Mouse (Mus musculus) intestine, embryonic 15.5 days (tissue): Measurements from ENCODE around the gene Zfp984. TPM values are rescaled to one million over a fixed set of nuclear protein-coding genes. Genes with fewer than 3 reads are reported as not detected.
"Not testable (repeated sequence)": the region's sequence is repeated elsewhere in the genome, so short reads cannot be mapped to it uniquely, and the experiment has no call there.

Experiments
- ATAC-seq: fragments of 200-750 bp; cut with Nextera tagmentation; 2 replicates; pipeline ENCODE4 v1.8.0; 2017; ENCODE audit warnings: moderate TSS enrichment, moderate library complexity
- H3K27ac ChIP-seq: fragments of 300-500 bp; sonication (generic); 2 replicates; pipeline ENCODE4 v1.5.1; 2015; ENCODE audit warnings: mild to moderate bottlenecking, inconsistent platforms
- H3K27me3 ChIP-seq: fragments of 300-500 bp; sonication (generic); replicated peaks from 2 replicates; pipeline ENCODE4 v1.6.1; 2015; ENCODE audit warnings: inconsistent platforms
- H3K36me3 ChIP-seq: fragments of 300-500 bp; sonication (generic); 2 replicates; pipeline ENCODE4 v1.6.1; 2015; ENCODE audit warnings: inconsistent platforms
- H3K4me1 ChIP-seq: fragments of 300-500 bp; sonication (generic); replicated peaks from 2 replicates; pipeline ENCODE4 v1.6.1; 2015; ENCODE audit warnings: inconsistent platforms
- H3K4me2 ChIP-seq: fragments of 300-500 bp; sonication (generic); replicated peaks from 2 replicates; pipeline ENCODE4 v1.6.1; 2015; ENCODE audit warnings: mild to moderate bottlenecking, inconsistent platforms
- H3K4me3 ChIP-seq: fragments of 300-500 bp; sonication (generic); replicated peaks from 2 replicates; pipeline ENCODE4 v1.5.1; 2015; ENCODE audit warnings: inconsistent platforms
- H3K9ac ChIP-seq: fragments of 300-500 bp; sonication (generic); 2 replicates; pipeline ENCODE4 v1.6.1; 2015; ENCODE audit warnings: inconsistent platforms
- H3K9me3 ChIP-seq: fragments of 300-500 bp; sonication (generic); 2 replicates; pipeline ENCODE4 v1.6.1; 2016; ENCODE audit warnings: inconsistent platforms
- WGBS: fragments of 180-500 bp; shearing (Covaris S2); methylation state at CpG from one replicate; pipeline ENCODE4 v1.1.7; 2015; 5-methylcytosine and 5-hydroxymethylcytosine counted together
- polyA plus RNA-seq: library from polyadenylated mRNA; unstranded; fragments of >200 nt; fragmentation: Nextera tagmentation; extraction: Ambion mirVana; gene quantifications from 2 replicates; pipeline ENCODE4 v1.2.1, GENCODE M21; 2015

The Zfp984 gene
- polyA plus RNA-seq, 1 experiment from 2014 or later = 11.9 TPM

GRCm38 (mm10) chr4:147808483-147808882, 1.1 kb downstream of the Zfp984 start:
- H3K27me3 ChIP-seq, H3K9me3 ChIP-seq, H3K9ac ChIP-seq, H3K27ac ChIP-seq, H3K4me1 ChIP-seq, H3K36me3 ChIP-seq: not testable (repeated sequence)
- peak; percentile 39; the same call in 1 of the 2 replicates for ATAC-seq
- 69% methylated on average over 4 of the region's 4 CpGs for WGBS
- H3K4me3 ChIP-seq = 0 out of 2 replicates have a peak overlapping the region, but pooled peaks have one; percentile 54
- H3K4me2 ChIP-seq = peak overlapping the region; percentile 75

DNA sequence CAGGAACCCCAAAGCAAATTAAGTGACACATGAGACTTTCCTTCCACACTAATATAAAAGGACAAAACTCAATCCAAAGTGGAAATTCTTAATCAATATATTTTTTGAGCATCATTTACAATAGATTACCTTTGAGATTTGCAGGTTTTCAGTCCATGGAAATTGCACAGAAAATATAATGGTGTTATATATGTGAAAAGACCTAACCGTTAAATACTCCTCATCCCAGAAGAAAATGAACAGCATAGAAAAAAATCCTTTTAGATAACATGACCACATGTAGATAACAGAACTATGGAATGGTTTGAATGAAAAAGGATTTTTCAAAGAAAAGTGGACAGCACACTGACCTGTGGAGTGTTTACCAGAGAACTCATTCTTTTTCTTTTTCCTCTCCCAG, 14.3 kb downstream of the Zfp984 start:
- H3K27ac ChIP-seq, H3K4me1 ChIP-seq, H3K4me3 ChIP-seq, ATAC-seq, H3K9ac ChIP-seq, H3K9me3 ChIP-seq, H3K36me3 ChIP-seq, H3K27me3 ChIP-seq, H3K4me2 ChIP-seq: not testable (repeated sequence)
- WGBS = 94% methylated on average over 1 of the region's 1 CpGs

GRCm38 (mm10) chr4:147794026-147794665, 15.4 kb downstream of the Zfp984 start:
- H3K36me3 ChIP-seq, H3K4me1 ChIP-seq, H3K27me3 ChIP-seq, H3K9ac ChIP-seq, ATAC-seq, H3K27ac ChIP-seq, H3K4me3 ChIP-seq, H3K9me3 ChIP-seq, H3K4me2 ChIP-seq: not testable (repeated sequence)
- WGBS = 88% methylated on average over 3 of the region's 3 CpGs

DNA sequence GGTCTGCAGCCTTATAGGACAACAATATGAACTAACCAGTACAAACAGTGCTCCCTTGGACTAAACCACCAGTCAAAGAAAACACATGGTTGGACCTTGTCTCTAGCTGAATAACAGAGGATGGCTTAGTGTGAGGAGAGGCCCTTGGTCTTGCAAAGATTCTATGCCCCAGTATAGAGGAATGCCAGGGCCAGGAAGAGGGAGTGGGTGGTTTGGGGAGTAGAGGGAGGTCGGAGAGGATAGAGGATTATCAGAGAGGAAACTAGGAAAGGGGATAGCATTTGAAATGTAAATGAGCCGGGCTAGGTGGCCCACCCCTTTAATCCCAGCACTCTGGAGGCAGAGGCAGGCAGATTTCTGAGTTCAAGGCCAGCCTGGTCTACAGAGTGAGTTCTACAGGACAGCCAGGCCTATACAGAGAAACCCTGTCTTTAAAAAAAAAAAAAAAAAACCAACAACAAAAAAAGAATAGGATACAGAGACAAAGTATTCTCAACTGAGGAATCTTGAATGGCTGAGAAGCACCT, 16.1 kb downstream of the Zfp984 start:
- not testable (repeated sequence) for H3K4me1 ChIP-seq, ATAC-seq, H3K9ac ChIP-seq, H3K36me3 ChIP-seq, H3K27me3 ChIP-seq, H3K9me3 ChIP-seq, H3K4me2 ChIP-seq, H3K4me3 ChIP-seq, H3K27ac ChIP-seq
- WGBS = 65% methylated on average over 2 of the region's 2 CpGs

GRCm38 (mm10) chr4:147791729-147792128, 17.9 kb downstream of the Zfp984 start:
- H3K27ac ChIP-seq, H3K27me3 ChIP-seq, H3K4me1 ChIP-seq, H3K36me3 ChIP-seq, H3K4me3 ChIP-seq, H3K9me3 ChIP-seq, H3K9ac ChIP-seq, ATAC-seq, H3K4me2 ChIP-seq: not testable (repeated sequence)

DNA sequence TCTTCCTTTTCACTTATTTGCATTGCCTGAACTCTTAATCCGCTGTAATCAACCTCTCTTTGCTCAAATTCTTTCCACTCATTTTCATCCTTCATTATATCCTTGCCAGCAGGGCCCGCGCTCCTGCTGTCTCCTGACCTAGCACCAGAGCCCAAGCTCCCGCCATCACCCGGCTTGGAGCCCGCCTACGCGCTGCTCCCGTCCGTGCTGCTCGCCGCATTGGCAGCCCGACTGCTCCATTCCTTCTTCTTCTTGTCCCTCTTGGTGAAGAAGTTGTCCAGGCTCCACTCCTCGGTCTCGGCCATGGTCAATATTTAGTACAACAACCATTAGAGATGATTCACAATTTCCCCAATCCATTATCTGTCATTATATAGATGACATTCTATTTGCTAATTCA, 63.3 kb downstream of the Zfp984 start:
- 94% methylated on average over 14 of the region's 15 CpGs for WGBS
- not testable (repeated sequence) for H3K4me3 ChIP-seq, H3K9me3 ChIP-seq, ATAC-seq, H3K27ac ChIP-seq, H3K27me3 ChIP-seq, H3K9ac ChIP-seq, H3K4me2 ChIP-seq, H3K4me1 ChIP-seq, H3K36me3 ChIP-seq

DNA sequence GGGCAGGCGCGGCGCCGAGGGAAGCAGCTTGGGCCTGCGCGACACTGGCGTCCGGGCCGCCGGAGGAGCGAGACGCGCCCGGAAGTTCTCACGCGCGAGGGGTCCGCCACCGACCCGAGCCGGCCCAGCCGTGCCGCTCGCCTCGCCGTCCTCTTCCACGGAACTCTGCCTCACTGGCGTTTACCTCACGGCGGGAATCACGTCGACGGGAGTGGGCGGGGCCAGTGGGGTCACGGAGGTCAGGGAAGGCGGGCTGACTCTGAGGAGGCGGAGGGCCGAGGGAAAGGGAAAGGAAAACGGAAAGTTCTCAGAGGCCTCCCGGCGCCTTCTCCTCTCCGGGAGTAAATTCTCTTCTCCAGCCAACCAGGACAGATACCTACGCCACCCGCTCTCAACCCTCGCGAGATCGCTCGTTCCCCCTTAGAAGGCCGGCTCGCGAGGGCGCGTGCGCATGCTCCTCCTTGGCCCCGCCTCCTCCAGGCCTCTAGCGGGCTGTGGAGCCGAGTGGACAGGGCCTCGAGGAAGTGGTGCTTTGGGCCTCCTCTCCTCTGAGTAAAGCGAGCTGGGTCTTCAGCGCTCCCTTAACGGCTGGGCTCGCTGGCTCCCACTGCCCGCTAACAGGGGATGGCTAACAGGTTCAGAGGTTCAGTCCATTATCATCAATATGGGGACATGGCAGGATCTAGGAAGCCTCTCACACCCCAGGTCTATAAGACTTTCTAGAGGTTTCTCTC, 70.8 kb downstream of the Zfp984 start:
- H3K4me1 ChIP-seq, H3K9me3 ChIP-seq, H3K36me3 ChIP-seq, H3K27ac ChIP-seq, H3K27me3 ChIP-seq, H3K9ac ChIP-seq: not testable (repeated sequence)
- WGBS = 27% methylated on average over 63 of the region's 63 CpGs
- H3K4me3 ChIP-seq = peak overlapping the region; percentile 41
- ATAC-seq = peak; percentile 56; the same call in 1 of the 2 replicates
- peak overlapping the region; percentile 67 for H3K4me2 ChIP-seq

Other genes starting within 250 kb of the Zfp984 start
- 2.6 and 2.7 TPM in 2 replicates for gene Zfp979, start 167.3 kb downstream of the Zfp984 start, polyA plus RNA-seq
- gene Zfp534, start 107.2 kb downstream of the Zfp984 start, polyA plus RNA-seq = not detected in 2 replicates
- 4.6 and 4.7 TPM in 2 replicates for gene Zfp933, start 38.6 kb upstream of the Zfp984 start, polyA plus RNA-seq
- gene Miip, start 59.0 kb upstream of the Zfp984 start, polyA plus RNA-seq = 33.1 and 35.6 TPM in 2 replicates
- 9.6 and 9.8 TPM in 2 replicates for gene Fv1, start 59.2 kb upstream of the Zfp984 start, polyA plus RNA-seq
- 42.4 and 42.5 TPM in 2 replicates for gene Mfn2, start 94.9 kb upstream of the Zfp984 start, polyA plus RNA-seq
- 38.0 and 38.8 TPM in 2 replicates for gene Plod1, start 127.0 kb upstream of the Zfp984 start, polyA plus RNA-seq
- gene 2510039O18Rik, start 131.1 kb upstream of the Zfp984 start, polyA plus RNA-seq = 17.5 and 18.4 TPM in 2 replicates
- not detected in 2 replicates for gene Nppb, start 176.0 kb upstream of the Zfp984 start, polyA plus RNA-seq
- 0.21 TPM in 1 of 2 replicates, not detected in the other for gene Nppa, start 190.9 kb upstream of the Zfp984 start, polyA plus RNA-seq
- 4.7 and 4.9 TPM in 2 replicates for gene Clcn6, start 229.0 kb upstream of the Zfp984 start, polyA plus RNA-seq
- gene Mthfr, start 229.3 kb upstream of the Zfp984 start, polyA plus RNA-seq = 18.4 TPM in 2 replicates